Comparison of ENCODE assay signal across 23 mouse cellular contexts in genomic region chr14:72933598-72933997, GRCm38 (mm10).
DNase-seq lines count a peak whose midpoint lies in the region; ATAC-seq and TF ChIP-seq lines count a peak whose summit lies in the region.
"Had no signal": no experiment of that assay in that cellular context is flagged by ENCODE, and none has a peak within 500 bp of the region (broad histone marks: within the 10 kb centered on the region; RNA-seq: fewer than 3 reads in every experiment).

No protein-coding gene starts in this region.

- TF ChIP-seq CTCF in lung, postnatal 0 days (IDR thresholded peaks at IDR 0.05): no peak
- no peak for TF ChIP-seq CTCF in lung, adult 2 months (IDR thresholded peaks at IDR 0.05; ENCODE audit: insufficient read depth, low read length)
- no peak for TF ChIP-seq CTCF in bone marrow macrophage, adult 2 months (IDR thresholded peaks at IDR 0.05; ENCODE audit: low read depth, low read length)

- no peak overlapping the region for H3K4me2 ChIP-seq in lung, postnatal 0 days (replicated peaks; ENCODE audit: low read depth, low read length)
- H3K4me2 ChIP-seq: heart, embryonic 12.5 days; hindbrain, embryonic 15.5 days had no signal

- ATAC-seq in lung, postnatal 0 days: no peak
- peak; percentile 94 for ATAC-seq in megakaryocyte, adult 5-6 weeks (ENCODE audit: poor library complexity, severe bottlenecking)
- ATAC-seq: activated CD4-positive, CD25-positive, alpha-beta regulatory T cell, adult 4 months; CD4-positive, CD25-positive, alpha-beta regulatory T cell, adult 4 months; forebrain, embryonic 14.5 days; inflammation-experienced regulatory T-cells, adult 6 months; Patski had no signal

- no peak for TF ChIP-seq POLR2A in lung, adult 2 months (IDR thresholded peaks at IDR 0.05; ENCODE audit: borderline replicate concordance, extremely low read depth, low read depth, low read length)
- TF ChIP-seq POLR2A in bone marrow macrophage, adult 2 months (IDR thresholded peaks at IDR 0.05; ENCODE audit: borderline replicate concordance, low read depth, low read length): no peak

- H3K4me1 ChIP-seq in lung, postnatal 0 days (ENCODE audit: insufficient read depth, low read depth, low read length): no peaks in the 10 kb centered on the region
- H3K4me1 ChIP-seq in lung, adult 2 months (ENCODE audit: control insufficient read depth, insufficient read depth, low read length): no peaks in the 10 kb centered on the region
- H3K4me1 ChIP-seq in bone marrow macrophage, adult 2 months (ENCODE audit: control insufficient read depth, insufficient read depth, low read length): peaks cover 21% of the 10 kb centered on the region
- H3K4me1 ChIP-seq: embryonic facial prominence, embryonic 10.5 days; forebrain, embryonic 10.5 days; heart, embryonic 12.5 days; hindbrain, embryonic 10.5 days; hindbrain, embryonic 15.5 days had no signal

- no peak overlapping the region for H3K9ac ChIP-seq in lung, postnatal 0 days (replicated peaks; ENCODE audit: low read depth)
- H3K9ac ChIP-seq: heart, embryonic 12.5 days; hindbrain, embryonic 15.5 days had no signal

- peak; percentile 5 for DNase-seq in lung, postnatal 0 days (ENCODE audit: low spot score)
- no peak for DNase-seq in lung, adult 2 months
- no peak for DNase-seq in right cerebral cortex, postnatal 14 days
- no peak for DNase-seq in left cerebral cortex, postnatal 10 days (ENCODE audit: extremely low spot score in 1 of 2, low spot score in 2 of 2)
- no peak for DNase-seq in thymus, postnatal 25 days
- DNase-seq: adrenal gland, postnatal 14 days; B cell, adult 2 months; cerebellum, adult 18-20 months; cerebellum, adult 9-11 months; cerebellum, postnatal 36 days; heart, adult 2 months had no signal

- no peak overlapping the region for H3K4me3 ChIP-seq in lung, postnatal 0 days (ENCODE audit: low read depth, low read length)
- no peak overlapping the region for H3K4me3 ChIP-seq in lung, adult 2 months (replicated peaks; ENCODE audit: extremely low read depth, low read depth, low read length)
- no peak overlapping the region for H3K4me3 ChIP-seq in bone marrow macrophage, adult 2 months (ENCODE audit: insufficient read depth, low read length)
- H3K4me3 ChIP-seq: embryonic facial prominence, embryonic 10.5 days; forebrain, embryonic 10.5 days; heart, adult 2 months; heart, embryonic 12.5 days; hindbrain, embryonic 10.5 days; hindbrain, embryonic 15.5 days had no signal

- no peak overlapping the region for H3K27ac ChIP-seq in lung, postnatal 0 days (ENCODE audit: low read length)
- peak overlapping the region; percentile 57 for H3K27ac ChIP-seq in bone marrow macrophage, adult 2 months (ENCODE audit: insufficient read depth, low read depth, low read length)
- H3K27ac ChIP-seq: embryonic facial prominence, embryonic 10.5 days; forebrain, embryonic 10.5 days; heart, adult 2 months; hindbrain, embryonic 10.5 days; hindbrain, embryonic 15.5 days had no signal

- intact Hi-C loops in left cerebral cortex, postnatal 10 days (cut with DNase I): no loop called here

- H3K27me3 ChIP-seq in lung, postnatal 0 days (replicated peaks; ENCODE audit: insufficient read depth, low read length): no peaks in the 10 kb centered on the region
- H3K27me3 ChIP-seq: heart, embryonic 12.5 days; hindbrain, embryonic 15.5 days; Patski had no signal

- H3K9me3 ChIP-seq in lung, postnatal 0 days (ENCODE audit: low read length): no peaks in the 10 kb centered on the region
- H3K9me3 ChIP-seq: embryonic facial prominence, embryonic 10.5 days; forebrain, embryonic 10.5 days; heart, embryonic 12.5 days; hindbrain, embryonic 10.5 days; hindbrain, embryonic 15.5 days had no signal

- TF ChIP-seq EP300 in lung, postnatal 0 days (IDR thresholded peaks at IDR 0.05): no peak

- no peaks in the 10 kb centered on the region for H3K36me3 ChIP-seq in lung, postnatal 0 days (ENCODE audit: insufficient read depth, low read length)
- H3K36me3 ChIP-seq: embryonic facial prominence, embryonic 10.5 days; forebrain, embryonic 10.5 days; heart, embryonic 12.5 days; hindbrain, embryonic 10.5 days; hindbrain, embryonic 15.5 days had no signal
